10 mouse cellular contexts compared by ENCODE assay signal in the genomic region with DNA sequence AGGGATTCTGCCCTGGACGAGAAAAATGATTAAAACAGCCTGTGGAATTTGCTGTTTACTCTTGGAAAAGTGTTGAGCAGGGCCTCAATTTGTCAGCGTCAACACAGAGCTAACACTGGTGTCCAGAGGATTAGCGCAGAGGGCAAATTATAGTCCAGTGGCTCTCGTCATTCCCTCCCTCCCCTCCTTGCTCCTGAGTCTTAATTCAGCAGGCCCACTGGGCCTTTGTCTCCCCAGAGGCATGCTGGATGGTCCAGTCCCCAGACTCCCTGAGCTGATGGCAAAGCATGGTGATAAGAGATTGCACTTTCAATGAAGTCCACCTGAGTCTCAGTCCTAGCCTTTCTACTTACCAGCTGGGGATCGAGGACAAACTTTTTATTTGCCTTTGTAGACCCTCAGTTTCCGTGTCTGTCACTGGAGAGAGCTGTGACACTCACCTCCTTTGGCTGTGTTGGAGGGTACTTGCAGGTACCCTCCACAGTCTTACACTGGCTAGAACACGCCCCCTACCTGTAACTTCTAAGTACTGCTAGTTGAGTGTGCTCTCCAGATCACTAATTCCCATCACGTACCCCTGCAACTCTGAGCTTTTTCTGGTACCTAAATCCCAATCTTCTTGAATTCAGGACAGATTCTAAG.
DNase-seq lines count a peak whose midpoint lies in the region; ATAC-seq and TF ChIP-seq lines count a peak whose summit lies in the region.
"Had no signal": no experiment of that assay in that cellular context is flagged by ENCODE, and none has a peak within 500 bp of the region (broad histone marks: within the 10 kb centered on the region; RNA-seq: fewer than 3 reads in every experiment).

No protein-coding gene starts in this region.

- no peak overlapping the region for H3K9ac ChIP-seq in ES-Bruce4 (ENCODE audit: low read depth, poor library complexity, severe bottlenecking)
- no peak overlapping the region for H3K9ac ChIP-seq in midbrain, embryonic 14.5 days (replicated peaks; ENCODE audit: low read length)
- H3K9ac ChIP-seq: embryonic facial prominence, embryonic 12.5 days had no signal

- H3K4me3 ChIP-seq in layer of hippocampus, adult 2 months, result no peak overlapping the region
- no peak overlapping the region for H3K4me3 ChIP-seq in ES-Bruce4 (ENCODE audit: low read depth, low read length)
- no peak overlapping the region for H3K4me3 ChIP-seq in midbrain, embryonic 14.5 days (replicated peaks; ENCODE audit: low read depth, low read length)
- H3K4me3 ChIP-seq: embryonic facial prominence, embryonic 12.5 days; myocyte had no signal

- no peak for TF ChIP-seq POLR2A in ES-Bruce4 (IDR thresholded peaks at IDR 0.05; ENCODE audit: insufficient read depth, low read length)

- peak; percentile 57 for TF ChIP-seq CTCF in layer of hippocampus, adult 2 months (conservative IDR thresholded peaks at IDR 0.05)
- peak; percentile 16 for TF ChIP-seq CTCF in ES-Bruce4 (IDR thresholded peaks at IDR 0.05; ENCODE audit: low read depth, low read length)

- H3K4me2 ChIP-seq in midbrain, embryonic 14.5 days (ENCODE audit: low read length), result no peak overlapping the region
- H3K4me2 ChIP-seq: embryonic facial prominence, embryonic 12.5 days had no signal

- intact Hi-C loops in gastrocnemius, postnatal 14 days (cut with DNase I; ENCODE audit: low total_unique reads), result no loop called here

- no peak for ATAC-seq in midbrain, embryonic 14.5 days (ENCODE audit: low FRiP score, low TSS enrichment)

- H3K27ac ChIP-seq in layer of hippocampus, adult 2 months, result no peak overlapping the region
- no peak overlapping the region for H3K27ac ChIP-seq in ES-Bruce4 (ENCODE audit: insufficient read depth, low read length)
- no peak overlapping the region for H3K27ac ChIP-seq in midbrain, embryonic 14.5 days (replicated peaks; ENCODE audit: low read depth, low read length)
- H3K27ac ChIP-seq: embryonic facial prominence, embryonic 12.5 days had no signal

- no peak for TF ChIP-seq EP300 in ES-Bruce4 (IDR thresholded peaks at IDR 0.05; ENCODE audit: insufficient read depth, low read depth, low read length)

- no peaks in the 10 kb centered on the region for H3K9me3 ChIP-seq in ES-Bruce4 (replicated peaks; ENCODE audit: control insufficient read depth, insufficient read depth, low read length, poor library complexity, severe bottlenecking)
- H3K9me3 ChIP-seq in midbrain, embryonic 14.5 days (ENCODE audit: control insufficient read depth, low read length), result no peaks in the 10 kb centered on the region
- H3K9me3 ChIP-seq: embryonic facial prominence, embryonic 12.5 days had no signal

- 44% methylated on average over 8 of the region's 8 CpGs for WGBS in midbrain, embryonic 14.5 days

- H3K27me3 ChIP-seq in ES-Bruce4 (ENCODE audit: control insufficient read depth, insufficient read depth, low read length, poor library complexity, severe bottlenecking), result no peaks in the 10 kb centered on the region
- no peaks in the 10 kb centered on the region for H3K27me3 ChIP-seq in midbrain, embryonic 14.5 days (ENCODE audit: control insufficient read depth, insufficient read depth, low read length)
- H3K27me3 ChIP-seq: embryonic facial prominence, embryonic 12.5 days had no signal

- H3K4me1 ChIP-seq in ES-Bruce4 (ENCODE audit: control insufficient read depth, insufficient read depth, low read length), result no peaks in the 10 kb centered on the region
- no peaks in the 10 kb centered on the region for H3K4me1 ChIP-seq in midbrain, embryonic 14.5 days (ENCODE audit: control insufficient read depth, insufficient read depth, low read length)
- H3K4me1 ChIP-seq: embryonic facial prominence, embryonic 12.5 days had no signal

- no peak for DNase-seq in layer of hippocampus, adult 2 months (ENCODE audit: low spot score in 2 of 2)
- no peak for DNase-seq in layer of hippocampus, postnatal 25 days (ENCODE audit: extremely low spot score in 1 of 2, low spot score in 1 of 2)
- peak; percentile 37 for DNase-seq in embryo, embryonic 11 days
- DNase-seq in midbrain, embryonic 14.5 days, result peak; percentile 30
- DNase-seq in gastrocnemius, postnatal 14 days, result no peak
- DNase-seq in right cerebral cortex, adult 18-20 months, result no peak
- DNase-seq in layer of hippocampus, postnatal 36 days, result no peak

- no peaks in the 10 kb centered on the region for H3K36me3 ChIP-seq in ES-Bruce4 (ENCODE audit: control insufficient read depth, insufficient read depth, low read length, poor library complexity, severe bottlenecking)
- no peaks in the 10 kb centered on the region for H3K36me3 ChIP-seq in midbrain, embryonic 14.5 days (ENCODE audit: control insufficient read depth, insufficient read depth, low read length)
- H3K36me3 ChIP-seq: embryonic facial prominence, embryonic 12.5 days had no signal

Comparison
In these comparisons a context has a peak if more than half of its experiments do, and no peak if none do; other contexts are left out.
1. DNase-seq: peak in embryo, embryonic 11 days (single experiment) and midbrain, embryonic 14.5 days (single experiment); none in layer of hippocampus, adult 2 months (0 of 2), layer of hippocampus, postnatal 25 days (0 of 2), gastrocnemius, postnatal 14 days (single experiment), right cerebral cortex, adult 18-20 months (single experiment) and layer of hippocampus, postnatal 36 days (0 of 2).